Mouse (Mus musculus) brain, embryonic 14.5 days (tissue): ENCODE results near the gene Dhx58. TPM values are rescaled to one million over a fixed set of nuclear protein-coding genes. Genes with fewer than 3 reads are reported as not detected.
A peak's percentile ranks its signal among the peaks of the same experiment; 100 is the strongest.
"Not testable (repeated sequence)": the region's sequence is repeated elsewhere in the genome, so short reads cannot be mapped to it uniquely, and the experiment has no call there.

Experiments
- DNase-seq: peaks from one replicate; pipeline ENCODE4 v3.0.0-alpha.2; 2011; ENCODE audit warnings: low read depth
- CTCF ChIP-seq: fragments of 200-500 bp; IDR thresholded peaks from 2 replicates; pipeline ENCODE4 v1.5.1; 2012; ENCODE audit warnings: inconsistent platforms, mild to moderate bottlenecking, moderate library complexity, borderline replicate concordance; ENCODE audit not compliant: insufficient read depth, insufficient read length; ENCODE audit errors: extremely low read depth
- POLR2A ChIP-seq: fragments of 200-500 bp; IDR thresholded peaks from 2 replicates; pipeline ENCODE4 v1.6.1; 2012; ENCODE audit warnings: mild to moderate bottlenecking, inconsistent platforms, borderline replicate concordance; ENCODE audit not compliant: poor library complexity, insufficient read depth, insufficient read length, severe bottlenecking; ENCODE audit errors: extremely low read depth
- polyA plus RNA-seq: library from polyadenylated mRNA; depleted of rRNA; stranded (reverse); fragments of >200 nt; gene quantifications from 2 replicates; pipeline ENCODE4 v1.2.3, GENCODE M21; 2012

Gene Dhx58
- polyA plus RNA-seq, 1 experiment, result 2.6 TPM

- DNase-seq, result no peak
- TF ChIP-seq POLR2A (no peak), CTCF (no peak)
Measured at GRCm38 (mm10) chr11:100687265-100687664, 16.8 kb downstream of the Dhx58 start.

DNA sequence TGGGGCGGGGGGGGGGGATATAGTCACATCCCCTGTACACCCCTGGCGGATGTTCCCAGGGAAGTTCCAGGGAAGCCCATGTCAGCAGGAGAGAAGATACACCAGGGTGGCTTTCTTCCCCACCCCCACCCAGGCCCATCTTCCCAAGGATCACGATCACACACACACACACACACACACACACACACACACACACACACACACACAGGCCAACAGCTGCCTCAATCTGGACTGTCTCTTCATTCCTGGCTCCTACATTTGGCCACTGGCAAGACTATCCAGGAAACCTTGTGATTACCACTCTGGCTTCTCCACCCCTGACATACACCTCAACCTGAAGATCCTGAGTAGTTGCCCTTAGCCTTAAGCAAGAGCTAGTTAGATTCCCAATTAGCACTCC is 18.7 kb downstream of the Dhx58 start:
- TF ChIP-seq POLR2A, result no peak
- no peak for TF ChIP-seq CTCF
- no peak for DNase-seq

- no peak for DNase-seq
- TF ChIP-seq POLR2A, result no peak
- TF ChIP-seq CTCF, result no peak
Measured at GRCm38 (mm10) chr11:100684084-100684483, 20.0 kb downstream of the Dhx58 start.

DNA sequence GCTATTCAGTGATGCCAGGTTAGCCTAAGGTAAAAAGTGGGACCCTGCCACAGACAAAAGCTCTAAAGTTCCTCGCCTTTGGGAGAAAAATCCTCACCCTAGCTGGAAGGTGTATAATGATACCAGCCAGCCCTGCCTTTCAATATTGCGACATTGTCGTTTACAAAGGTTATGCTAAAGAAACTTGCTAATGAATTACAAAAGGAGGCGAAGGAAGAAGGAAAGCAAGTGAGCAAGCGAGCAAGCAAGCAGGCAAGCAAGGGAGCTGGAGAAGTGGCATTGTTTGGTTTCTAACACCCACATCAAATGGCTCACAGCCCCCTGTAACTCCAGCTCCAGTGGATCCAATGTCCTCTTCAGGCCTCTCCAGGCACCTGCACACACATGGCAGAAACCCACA is 21.5 kb downstream of the Dhx58 start:
- TF ChIP-seq CTCF (no peak), POLR2A (no peak)

GRCm38 (mm10) chr11:100681826-100682225 is 22.2 kb downstream of the Dhx58 start:
- TF ChIP-seq CTCF, result no peak
- no peak for TF ChIP-seq POLR2A
- no peak for DNase-seq

More for the DNA sequence above, 21.5 kb downstream of the Dhx58 start:
- no peak for DNase-seq

DNA sequence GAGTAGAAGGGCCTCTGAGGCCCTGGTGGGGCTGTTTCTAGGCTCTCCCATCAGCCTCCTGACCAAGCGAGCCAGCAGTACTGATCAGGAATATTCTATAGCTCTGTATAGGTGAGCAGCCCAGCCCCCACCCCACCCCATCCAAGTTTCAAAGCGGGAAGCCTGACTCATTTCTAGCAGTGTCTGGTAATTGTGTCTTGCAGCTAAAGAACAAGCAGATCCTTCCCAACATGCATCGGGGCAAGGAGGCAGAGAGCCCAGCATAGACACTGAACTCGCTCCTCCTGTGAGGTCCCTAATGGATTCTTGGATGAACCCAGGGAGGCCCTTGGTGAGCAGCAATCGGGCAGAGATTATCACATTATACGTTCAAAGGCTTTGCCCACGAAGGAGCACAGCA is 26.3 kb downstream of the Dhx58 start:
- TF ChIP-seq POLR2A, result no peak
- TF ChIP-seq CTCF, result no peak
- DNase-seq, result peak; percentile 13

- TF ChIP-seq CTCF (no peak), POLR2A (no peak)
- DNase-seq, result peak; percentile 49
Measured at GRCm38 (mm10) chr11:100673169-100673568, 30.9 kb downstream of the Dhx58 start.

DNA sequence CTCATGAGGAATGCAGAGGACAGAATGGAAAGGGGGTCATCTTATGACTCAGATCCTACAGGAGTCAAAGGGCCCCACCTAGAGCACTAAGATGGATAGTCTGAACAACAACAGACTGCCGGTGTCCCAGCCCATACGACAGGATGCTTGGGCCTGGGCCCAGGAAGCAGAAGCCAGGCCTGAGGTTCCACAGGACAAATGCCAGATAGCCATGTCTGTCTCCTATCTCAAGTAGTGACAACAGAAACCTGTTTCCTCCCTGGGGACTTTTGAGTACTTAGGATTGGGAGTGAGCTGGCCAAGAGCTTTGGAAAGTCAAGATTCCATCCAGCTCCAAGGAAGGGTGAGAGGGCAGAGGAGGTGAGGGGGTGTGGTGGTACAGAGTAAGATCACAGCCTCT is 32.1 kb downstream of the Dhx58 start:
- no peak for TF ChIP-seq POLR2A
- no peak for TF ChIP-seq CTCF
- no peak for DNase-seq

- no peak for DNase-seq
- no peak for TF ChIP-seq CTCF
- TF ChIP-seq POLR2A, result no peak
Measured at GRCm38 (mm10) chr11:100671049-100671448, 33.0 kb downstream of the Dhx58 start.

DNA sequence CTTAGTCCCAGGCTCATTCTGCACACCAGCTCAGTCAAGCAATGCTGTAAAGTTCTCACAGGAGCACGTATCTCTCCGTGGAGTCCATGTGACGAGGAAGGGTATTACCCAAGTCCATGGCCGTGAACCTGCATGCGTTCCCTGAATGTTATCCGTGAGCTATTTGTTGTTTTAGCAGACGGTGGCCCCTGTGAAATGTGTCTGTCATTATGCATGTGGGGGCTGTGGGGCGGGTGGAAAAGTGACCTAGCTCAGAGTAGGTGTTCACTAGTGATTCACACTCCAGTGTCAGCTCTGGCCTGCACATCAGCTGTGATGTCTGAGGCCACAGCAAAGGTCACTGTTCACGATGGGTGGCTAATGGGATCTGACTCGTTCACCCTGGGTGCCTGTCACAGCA is 44.3 kb downstream of the Dhx58 start:
- DNase-seq, result no peak
- TF ChIP-seq CTCF (no peak), POLR2A (no peak)

- TF ChIP-seq CTCF, result no peak
- no peak for TF ChIP-seq POLR2A
- DNase-seq, result peak; percentile 55
Measured at GRCm38 (mm10) chr11:100656458-100656857, 47.6 kb downstream of the Dhx58 start.

DNA sequence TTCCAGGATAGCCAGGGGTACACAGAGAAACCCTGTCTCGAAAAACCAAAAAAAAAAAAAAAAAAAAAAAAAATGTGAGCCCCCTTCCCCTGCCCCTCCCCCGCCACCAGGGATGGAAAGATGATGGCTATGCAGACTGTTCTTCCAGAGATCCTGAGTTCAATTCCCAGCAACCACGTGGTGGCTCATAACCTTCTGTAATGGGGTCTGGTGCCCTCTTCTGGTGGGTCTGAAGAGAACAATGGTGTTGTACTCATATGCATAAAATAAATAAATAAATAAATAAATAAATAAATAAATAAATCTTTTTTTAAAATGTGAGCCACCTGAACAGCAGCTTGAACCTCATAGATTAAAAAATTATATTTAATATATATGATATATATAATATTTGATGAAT is 48.5 kb downstream of the Dhx58 start:
- not testable (repeated sequence) for DNase-seq
- peak; percentile 21; the same call in 1 of the 2 replicates for TF ChIP-seq CTCF

GRCm38 (mm10) chr11:100651748-100652147 is 52.3 kb downstream of the Dhx58 start:
- TF ChIP-seq CTCF, result no peak
- TF ChIP-seq POLR2A, result no peak
- no peak for DNase-seq
